Mouse (Mus musculus): ENCODE measurements around the gene Col5a2.

Gene Col5a2

DNA sequence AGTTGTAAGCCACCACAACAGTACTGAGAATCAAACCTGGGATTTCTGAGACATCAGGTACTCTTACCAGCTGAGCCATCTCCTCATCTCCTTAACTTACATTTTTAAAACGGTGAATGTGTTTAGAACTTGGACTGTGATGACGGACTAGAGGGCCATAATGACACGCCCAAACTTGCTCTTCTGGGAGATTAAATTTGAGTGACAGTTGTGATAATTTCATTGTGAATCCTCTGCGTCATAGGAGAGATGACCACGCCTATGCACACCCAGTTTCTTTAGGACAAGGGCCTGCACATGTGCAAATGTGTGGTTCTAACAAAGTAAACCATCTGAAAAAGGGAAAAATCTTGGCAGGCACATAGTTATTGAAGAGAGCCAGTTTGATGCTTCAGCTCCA is 79.2 kb downstream of the Col5a2 start:
- DNase-seq = no peak

DNA sequence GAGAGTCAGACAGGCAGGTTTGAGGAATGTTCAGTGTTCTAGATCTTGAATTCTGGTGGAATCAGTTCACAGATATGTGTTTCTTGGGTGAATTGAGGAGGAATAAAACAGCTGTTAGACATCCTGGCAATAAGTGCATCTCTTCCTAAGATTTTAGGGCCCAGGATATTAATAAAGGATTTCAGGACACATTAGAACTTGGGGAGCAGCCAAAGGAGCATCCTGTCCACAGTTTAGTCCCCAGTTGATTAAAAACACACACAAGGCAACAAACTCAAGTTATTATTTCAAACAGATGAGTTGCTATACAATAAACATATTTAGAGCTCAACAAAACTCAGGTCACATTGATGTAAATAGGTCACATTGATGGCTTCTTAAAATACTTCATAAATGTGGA is 82.5 kb downstream of the Col5a2 start:
- DNase-seq = no peak

DNA sequence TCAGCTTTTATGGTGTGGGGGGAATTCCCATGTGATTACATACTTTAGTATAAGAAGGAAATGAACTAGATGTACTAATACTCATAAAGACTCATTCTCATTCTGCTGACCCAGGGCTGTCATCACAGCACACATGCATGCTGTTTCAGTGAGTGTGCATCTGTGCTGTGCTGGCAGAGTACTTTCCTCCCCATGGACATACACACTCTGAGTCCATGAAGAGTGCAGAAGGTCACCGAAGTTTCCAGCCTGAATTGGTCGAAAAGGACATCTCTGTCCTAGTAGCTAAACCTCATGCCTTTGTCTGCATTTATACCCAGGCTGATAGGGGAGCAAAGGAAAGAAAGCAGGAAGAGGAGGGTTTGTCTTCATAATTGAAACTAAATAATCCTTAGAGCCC is 83.2 kb downstream of the Col5a2 start:
- DNase-seq = no peak

DNA sequence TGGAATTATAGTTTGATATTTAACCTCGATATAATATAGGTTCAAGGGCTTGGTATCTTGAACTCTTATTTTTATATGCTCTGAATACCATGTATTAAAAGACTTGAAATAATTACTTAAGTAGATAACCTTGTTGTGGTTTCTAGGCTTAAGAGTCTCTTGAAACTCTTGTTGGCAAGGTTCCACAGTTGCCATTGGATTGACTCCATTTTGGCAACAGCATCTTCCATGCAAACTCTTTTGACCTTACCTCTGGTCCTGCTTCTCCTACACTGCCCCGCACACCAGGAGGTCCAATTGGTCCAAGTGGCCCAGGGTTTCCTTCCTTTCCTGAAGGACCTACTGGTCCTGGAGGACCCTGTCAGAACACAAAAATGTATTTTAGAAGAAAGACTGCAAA is 121.2 kb downstream of the Col5a2 start:
- no peak for DNase-seq

DNA sequence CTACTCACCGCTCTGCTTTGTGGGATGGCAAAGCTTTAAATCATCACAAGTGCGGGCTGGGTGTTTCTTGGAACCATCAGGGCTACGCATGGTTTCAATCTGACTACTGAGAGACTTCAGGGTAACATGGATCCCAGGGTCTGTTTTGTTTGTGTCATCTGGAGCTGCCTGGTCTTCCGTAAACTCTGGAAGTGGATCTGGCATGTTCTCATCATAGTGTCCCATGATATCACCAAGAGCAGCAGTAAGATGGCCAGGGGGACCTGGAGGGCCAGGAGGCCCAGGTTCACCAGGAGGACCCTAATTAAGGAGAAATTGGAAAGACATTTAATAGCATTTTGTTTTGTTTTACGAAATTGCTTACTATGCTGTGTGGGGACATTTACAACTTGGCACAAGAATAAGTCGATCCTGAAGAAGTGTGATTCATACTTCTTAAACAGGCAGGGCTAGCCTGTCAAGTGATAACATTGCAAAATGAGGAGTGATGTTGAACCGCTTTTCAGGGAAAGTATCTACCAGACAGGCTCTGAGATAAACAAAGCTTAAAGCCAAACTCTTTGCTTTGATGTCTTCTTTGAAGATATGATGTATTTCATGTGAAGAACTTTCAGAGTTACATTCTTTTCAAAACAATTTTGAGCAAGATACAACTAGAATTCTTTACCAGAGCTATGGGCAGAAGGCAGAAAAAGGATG is 122.9 kb downstream of the Col5a2 start:
- DNase-seq = no peak

DNA sequence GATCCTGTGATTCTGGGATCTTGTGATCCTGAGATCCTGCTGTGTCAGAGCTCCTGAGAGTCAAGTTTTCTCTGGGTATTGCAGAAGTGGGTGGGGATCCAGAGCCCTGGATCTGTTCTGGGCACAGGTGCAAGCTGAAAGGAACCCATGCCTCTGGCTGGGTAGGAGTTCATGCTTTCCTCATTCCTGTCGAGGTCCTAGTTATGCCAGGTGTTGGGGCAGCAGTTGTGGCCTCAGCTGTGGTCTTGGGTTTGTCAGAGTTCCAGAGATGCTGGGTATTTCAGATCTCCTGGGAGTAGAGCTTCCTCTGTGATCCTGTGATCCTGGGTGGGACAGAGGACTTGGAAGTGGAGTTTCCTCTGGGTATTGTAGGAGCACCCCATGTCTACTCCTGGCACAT is 137.7 kb downstream of the Col5a2 start:
- DNase-seq = no peak

DNA sequence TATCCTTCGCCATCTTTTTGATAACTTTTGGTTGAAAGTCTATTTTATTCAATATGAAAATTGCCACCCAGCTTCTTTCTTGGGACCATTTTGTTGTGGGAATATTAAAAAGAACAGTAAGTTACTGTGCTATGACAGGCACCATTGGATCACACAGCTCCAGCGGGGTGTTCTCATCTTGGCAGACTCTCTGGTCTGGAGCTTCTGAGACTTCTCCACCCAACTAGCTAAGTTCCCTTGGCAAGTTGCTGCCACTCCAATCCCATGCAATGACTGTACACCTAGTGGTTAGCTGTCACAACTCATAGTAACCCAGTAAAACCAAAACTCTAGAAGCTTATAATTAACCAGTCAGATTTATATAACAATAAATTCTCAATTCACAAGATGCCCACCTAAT is 139.8 kb downstream of the Col5a2 start:
- DNase-seq = no peak

DNA sequence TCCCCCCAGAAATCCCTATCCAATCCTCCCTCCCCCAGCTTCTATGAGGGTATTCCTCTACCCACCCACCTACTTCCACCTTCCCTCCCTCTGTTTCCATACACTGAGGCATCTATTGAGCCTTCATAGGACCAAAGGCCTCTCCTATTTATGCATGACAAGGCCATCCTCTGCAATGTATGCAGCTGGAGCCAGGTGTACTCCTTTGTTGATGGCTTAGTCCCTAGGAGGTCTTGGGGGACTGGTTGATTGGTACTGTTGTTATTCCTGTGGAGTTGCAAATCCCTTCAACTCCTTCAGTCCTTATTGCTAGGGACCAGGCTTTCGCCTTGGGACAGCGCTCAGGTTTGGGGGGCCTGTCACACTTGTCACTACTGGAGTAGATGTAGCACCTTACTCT is 143.4 kb downstream of the Col5a2 start:
- no peak for DNase-seq

DNA sequence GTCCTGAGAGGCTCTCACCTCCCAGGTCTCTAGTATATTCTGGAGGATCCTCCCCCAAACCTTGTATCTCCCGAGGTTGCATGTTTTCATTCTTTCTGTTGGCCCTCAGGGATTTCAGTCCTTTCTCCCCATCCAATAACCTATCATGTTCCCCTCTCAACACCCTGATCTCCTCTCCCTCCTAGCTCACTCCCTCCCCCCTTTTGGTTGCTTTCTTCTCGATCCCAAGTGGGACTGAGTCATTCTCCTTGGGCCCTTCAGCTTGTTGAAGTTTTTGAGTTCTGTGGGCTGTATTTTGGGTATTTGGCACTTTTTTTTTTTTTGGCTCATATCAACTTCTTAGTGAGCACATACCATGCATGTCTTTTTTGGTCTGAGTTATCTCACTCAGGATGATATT is 143.9 kb downstream of the Col5a2 start:
- DNase-seq = no peak

DNA sequence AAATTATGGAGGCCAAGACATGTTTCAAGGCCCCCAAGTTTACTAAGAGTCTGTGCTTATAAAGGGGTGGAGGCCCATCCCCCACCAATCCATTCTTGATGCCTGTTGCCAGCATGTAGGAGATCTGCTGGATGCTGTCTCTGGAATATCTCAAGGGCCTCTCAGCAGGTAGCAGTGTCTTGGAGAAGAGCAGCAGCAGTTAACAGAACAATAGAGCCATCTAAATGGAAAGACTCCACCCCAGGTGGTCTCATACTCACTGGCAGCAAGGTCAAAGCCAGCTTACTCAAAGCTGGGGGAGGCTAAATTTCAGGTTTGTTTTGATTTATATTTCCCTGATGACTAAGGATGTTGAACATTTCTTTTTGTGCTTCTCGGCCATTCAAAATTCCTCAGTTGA is 145.1 kb downstream of the Col5a2 start:
- no peak for DNase-seq

DNA sequence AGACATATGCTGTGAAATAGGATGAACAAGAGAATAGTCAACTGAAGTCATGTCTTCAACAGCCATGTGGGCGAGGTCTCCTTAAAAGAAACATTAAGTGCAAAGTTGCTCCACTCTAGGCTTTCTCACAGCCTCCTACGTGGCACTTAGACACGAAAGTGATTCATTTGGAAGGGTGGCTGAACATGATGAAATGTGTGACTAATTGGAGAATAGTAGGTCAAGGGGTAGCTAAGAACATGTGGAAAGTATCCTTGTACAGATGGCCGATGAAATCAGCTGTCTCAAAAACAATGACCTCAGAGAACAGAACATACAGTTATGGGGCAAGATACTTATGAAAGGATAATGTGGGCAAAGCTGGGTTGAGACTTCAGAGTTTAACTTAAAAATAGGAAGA is 147.1 kb downstream of the Col5a2 start:
- DNase-seq = no peak

DNA sequence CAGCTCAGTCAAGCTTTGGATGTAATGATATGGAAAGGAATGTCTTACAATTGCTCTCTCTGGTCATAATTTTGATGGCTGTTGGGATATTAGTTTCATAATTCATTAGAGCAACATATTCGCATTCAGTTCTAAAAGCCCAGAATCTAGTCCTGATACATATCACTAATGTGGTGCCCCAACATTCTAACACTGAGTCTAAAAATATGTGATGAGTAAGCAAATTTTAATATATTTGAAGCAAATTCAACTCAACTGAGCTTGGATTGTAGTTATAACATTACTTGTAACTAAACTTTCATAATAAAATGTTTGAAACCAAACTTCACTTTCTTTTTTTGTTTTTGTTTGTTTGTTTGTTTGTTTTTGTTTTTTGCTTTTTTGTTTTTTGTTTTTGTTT is 173.9 kb downstream of the Col5a2 start:
- no peak for DNase-seq

Data from liver (tissue).